Mouse (Mus musculus) forebrain, embryonic 12.5 days (tissue): Measurements from ENCODE around the gene Gm42906. TPM values are rescaled to one million over a fixed set of nuclear protein-coding genes. Genes with fewer than 3 reads are reported as not detected.

ENCODE experiments used
- ATAC-seq: fragments of 200-750 bp; cut with Nextera tagmentation; 2 replicates; pipeline ENCODE4 v1.8.0; 2017; ENCODE audit warnings: moderate TSS enrichment; ENCODE audit not compliant: low FRiP score
- H3K27ac ChIP-seq: fragments of 300-500 bp; sonication (generic); 2 replicates; pipeline ENCODE4 v1.5.1; 2016; ENCODE audit warnings: mild to moderate bottlenecking
- H3K27me3 ChIP-seq: fragments of 300-500 bp; sonication (generic); 2 replicates; pipeline ENCODE4 v1.6.1; 2016; ENCODE audit warnings: mild to moderate bottlenecking
- H3K36me3 ChIP-seq: fragments of 300-500 bp; sonication (generic); replicated peaks from 2 replicates; pipeline ENCODE4 v1.6.1; 2016; ENCODE audit warnings: mild to moderate bottlenecking
- H3K4me1 ChIP-seq: fragments of 300-500 bp; sonication (generic); 2 replicates; pipeline ENCODE4 v1.6.1; 2016
- H3K4me2 ChIP-seq: fragments of 300-500 bp; sonication (generic); 2 replicates; pipeline ENCODE4 v1.6.1; 2016; ENCODE audit warnings: mild to moderate bottlenecking, moderate library complexity
- H3K4me3 ChIP-seq: fragments of 300-500 bp; sonication (generic); replicated peaks from 2 replicates; pipeline ENCODE4 v1.5.1; 2016; ENCODE audit warnings: mild to moderate bottlenecking
- H3K9ac ChIP-seq: fragments of 300-500 bp; sonication (generic); 2 replicates; pipeline ENCODE4 v1.6.1; 2016; ENCODE audit warnings: mild to moderate bottlenecking
- H3K9me3 ChIP-seq: fragments of 300-500 bp; sonication (generic); 2 replicates; pipeline ENCODE4 v1.6.1; 2016
- WGBS: fragments of 180-500 bp; shearing (Covaris S2); methylation state at CpG from one replicate; pipeline ENCODE4 v1.1.7; 2016; 5-methylcytosine and 5-hydroxymethylcytosine counted together
- polyA plus RNA-seq: library from polyadenylated mRNA; unstranded; fragments of >200 nt; fragmentation: Nextera tagmentation; extraction: Ambion mirVana; gene quantifications from 2 replicates; pipeline ENCODE4 v1.2.1, GENCODE M21; 2016

Gene Gm42906
- polyA plus RNA-seq, 1 experiment from 2014 or later, result not detected

DNA sequence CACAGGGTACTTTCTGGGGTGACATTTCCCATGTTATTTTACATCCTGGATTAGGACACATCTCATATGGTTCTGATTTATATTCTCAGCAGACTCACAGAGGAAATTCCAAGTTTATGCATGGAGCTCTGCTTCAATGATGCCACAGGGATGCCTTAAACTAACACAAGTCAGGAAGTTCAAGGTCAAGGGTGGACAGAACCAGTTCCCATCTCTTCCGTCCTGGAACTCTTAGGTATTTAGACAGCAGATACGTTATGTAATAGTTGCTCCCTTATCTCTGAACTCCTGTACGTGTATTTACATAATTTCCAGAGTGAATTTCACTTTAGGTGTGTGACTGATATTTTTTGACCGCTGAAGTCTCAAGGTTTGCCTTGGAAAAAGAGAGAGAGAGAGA, 324.7 kb downstream of the Gm42906 start:
- H3K9me3 ChIP-seq, result no peaks in the 10 kb centered on the region
- H3K4me3 ChIP-seq, result no peak overlapping the region
- no peak overlapping the region for H3K9ac ChIP-seq
- no peak overlapping the region for H3K4me2 ChIP-seq
- H3K36me3 ChIP-seq, result no peaks in the 10 kb centered on the region
- 91% methylated on average over 4 of the region's 4 CpGs for WGBS
- H3K4me1 ChIP-seq, result 0 out of 2 replicates have a peak, but pooled peaks cover 4% of the 10 kb centered on the region
- H3K27me3 ChIP-seq, result no peaks in the 10 kb centered on the region
- H3K27ac ChIP-seq, result no peak overlapping the region
- no peak for ATAC-seq

DNA sequence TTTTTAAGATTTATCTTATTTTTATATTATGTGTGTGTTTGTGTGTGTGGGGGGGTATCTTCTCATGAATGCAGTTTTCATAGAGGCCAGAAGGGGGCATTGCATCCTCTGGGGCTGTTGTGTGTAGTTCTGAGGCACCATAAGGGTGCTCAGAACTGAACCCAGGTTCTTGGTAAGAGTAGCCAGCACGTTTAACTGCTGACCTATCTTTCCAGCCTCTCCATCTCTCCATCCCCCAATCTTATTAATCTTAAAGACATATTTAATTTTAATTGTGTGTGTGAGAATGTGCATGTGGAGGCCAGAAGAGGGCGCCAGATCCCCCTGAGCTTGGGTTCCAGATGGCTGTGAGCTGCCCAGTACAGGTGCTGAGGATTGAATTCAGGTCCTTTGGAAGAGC, 325.7 kb downstream of the Gm42906 start:
- Histone ChIP-seq H3K4me2 (no peak overlapping the region), H3K4me3 (no peak overlapping the region), H3K27me3 (no peaks in the 10 kb centered on the region), H3K9me3 (no peaks in the 10 kb centered on the region), H3K27ac (no peak overlapping the region), H3K36me3 (no peaks in the 10 kb centered on the region), H3K9ac (no peak overlapping the region), H3K4me1 (0 out of 2 replicates have a peak, but pooled peaks cover 4% of the 10 kb centered on the region)
- ATAC-seq, result no peak
- WGBS, result 41% methylated on average over 2 of the region's 2 CpGs

DNA sequence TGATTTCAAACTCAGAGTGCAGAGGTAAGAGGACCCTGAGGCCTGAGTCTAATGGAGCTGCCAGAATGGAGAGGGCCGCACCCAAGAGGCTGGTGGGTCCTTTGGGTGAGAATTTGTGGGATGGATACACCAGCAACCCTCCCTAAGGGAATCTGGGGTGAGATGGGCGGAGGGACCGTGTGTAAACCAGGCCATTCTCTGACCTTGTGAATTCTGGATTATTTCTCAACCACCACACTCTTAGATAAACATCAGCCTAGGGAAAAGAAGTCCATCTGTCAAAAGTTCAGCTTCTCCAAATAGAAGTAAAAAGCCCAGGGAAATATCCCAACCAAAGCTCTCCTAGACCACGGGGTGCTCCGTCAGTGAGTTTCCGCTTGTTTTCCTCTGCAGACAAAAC, 332.0 kb downstream of the Gm42906 start:
- Histone ChIP-seq H3K36me3 (no peaks in the 10 kb centered on the region), H3K27me3 (no peaks in the 10 kb centered on the region), H3K4me2 (no peak overlapping the region), H3K9me3 (no peaks in the 10 kb centered on the region), H3K27ac (no peak overlapping the region), H3K9ac (no peak overlapping the region), H3K4me1 (no peaks in the 10 kb centered on the region), H3K4me3 (no peak overlapping the region)
- WGBS, result 91% methylated on average over 6 of the region's 6 CpGs
- ATAC-seq, result no peak

DNA sequence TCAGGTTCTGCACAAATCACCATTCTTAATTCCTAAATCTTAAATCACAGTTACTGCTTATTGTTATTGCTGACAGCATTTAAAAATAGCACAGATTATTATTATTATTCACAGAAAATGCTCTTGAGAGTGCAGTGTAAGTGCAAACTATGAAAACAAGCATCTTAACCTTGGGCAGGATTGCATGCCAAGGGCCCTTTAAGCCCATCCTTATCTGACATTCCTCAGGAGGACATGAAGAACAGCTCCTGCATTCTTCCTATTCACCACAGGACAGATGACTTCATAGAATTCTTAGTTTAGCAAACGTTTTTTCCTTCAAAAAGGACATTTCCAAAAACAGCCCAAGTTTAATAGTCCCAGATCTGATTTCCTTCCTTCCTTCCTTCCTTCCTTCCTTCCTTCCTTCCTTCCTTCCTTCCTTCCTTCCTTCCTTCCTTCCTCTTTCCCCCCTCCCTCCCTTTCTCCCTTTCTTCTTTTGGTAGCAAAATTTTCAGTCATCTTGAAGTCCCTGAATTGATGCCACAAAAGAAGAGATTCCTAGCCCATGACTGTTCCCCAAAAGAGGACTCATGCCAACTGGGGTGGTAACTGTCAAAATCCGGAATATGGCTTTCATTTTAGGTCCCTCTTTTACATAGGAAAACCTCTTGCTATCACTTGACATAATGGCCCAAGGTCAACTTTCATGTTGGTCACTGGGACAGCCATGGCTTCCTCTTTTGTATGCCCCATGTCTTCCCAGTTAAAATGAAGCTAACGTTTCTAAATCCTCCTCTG, 334.9 kb downstream of the Gm42906 start:
- H3K4me2 ChIP-seq, result no peak overlapping the region
- no peak for ATAC-seq

DNA sequence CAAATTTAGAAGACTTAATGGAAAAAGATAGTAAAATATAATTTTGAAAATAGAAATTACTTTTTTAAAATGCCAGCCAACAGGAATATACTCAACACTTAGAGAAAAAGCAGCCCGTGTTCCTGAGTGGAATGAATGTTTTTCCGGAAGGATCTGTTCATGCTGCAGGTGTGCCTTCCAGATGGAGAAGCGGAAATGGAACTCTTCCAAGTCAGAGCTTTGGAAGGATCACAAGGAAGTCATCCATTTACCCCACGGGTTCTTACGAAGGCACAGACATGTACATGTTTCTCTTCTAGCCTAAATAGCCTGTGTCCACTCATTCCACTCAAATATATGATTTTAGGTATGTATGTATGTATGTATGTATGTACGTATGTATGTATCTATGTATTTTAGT, 337.0 kb downstream of the Gm42906 start:
- Histone ChIP-seq H3K4me2 (no peak overlapping the region), H3K9me3 (no peaks in the 10 kb centered on the region), H3K4me1 (no peaks in the 10 kb centered on the region), H3K27me3 (no peaks in the 10 kb centered on the region), H3K27ac (no peak overlapping the region), H3K36me3 (no peaks in the 10 kb centered on the region), H3K4me3 (no peak overlapping the region), H3K9ac (no peak overlapping the region)
- no peak for ATAC-seq
- 96% methylated on average over 6 of the region's 6 CpGs for WGBS

More for the DNA sequence above, 334.9 kb downstream of the Gm42906 start:
- Histone ChIP-seq H3K27me3 (no peaks in the 10 kb centered on the region), H3K9me3 (no peaks in the 10 kb centered on the region), H3K4me3 (no peak overlapping the region), H3K36me3 (no peaks in the 10 kb centered on the region), H3K4me1 (no peaks in the 10 kb centered on the region), H3K9ac (no peak overlapping the region), H3K27ac (no peak overlapping the region)
- 74% methylated on average over 3 of the region's 3 CpGs for WGBS

DNA sequence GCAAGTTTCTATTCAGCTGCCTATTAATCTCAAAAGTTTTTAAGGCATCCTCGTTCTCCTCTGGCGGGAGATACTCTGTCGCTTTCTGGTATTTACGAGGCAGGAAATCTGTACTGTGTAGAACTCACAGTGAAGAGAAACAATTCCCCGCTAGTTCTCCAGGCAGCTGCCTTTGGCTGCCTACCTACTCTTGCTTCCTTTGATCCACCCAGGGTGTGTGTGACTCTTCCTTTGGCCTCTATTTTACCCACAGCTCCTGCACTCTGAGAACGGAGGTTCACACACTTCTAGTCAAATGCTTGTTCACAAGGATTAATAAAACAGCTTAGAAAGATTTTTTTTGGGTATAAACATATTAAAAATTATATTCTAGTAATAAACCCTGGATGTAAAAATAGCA, 338.8 kb downstream of the Gm42906 start:
- ATAC-seq, result no peak
- WGBS, result 53% methylated on average over 6 of the region's 6 CpGs
- Histone ChIP-seq H3K27me3 (no peaks in the 10 kb centered on the region), H3K36me3 (no peaks in the 10 kb centered on the region), H3K27ac (no peak overlapping the region), H3K9ac (no peak overlapping the region), H3K4me1 (no peaks in the 10 kb centered on the region), H3K4me2 (no peak overlapping the region), H3K9me3 (no peaks in the 10 kb centered on the region), H3K4me3 (no peak overlapping the region)

DNA sequence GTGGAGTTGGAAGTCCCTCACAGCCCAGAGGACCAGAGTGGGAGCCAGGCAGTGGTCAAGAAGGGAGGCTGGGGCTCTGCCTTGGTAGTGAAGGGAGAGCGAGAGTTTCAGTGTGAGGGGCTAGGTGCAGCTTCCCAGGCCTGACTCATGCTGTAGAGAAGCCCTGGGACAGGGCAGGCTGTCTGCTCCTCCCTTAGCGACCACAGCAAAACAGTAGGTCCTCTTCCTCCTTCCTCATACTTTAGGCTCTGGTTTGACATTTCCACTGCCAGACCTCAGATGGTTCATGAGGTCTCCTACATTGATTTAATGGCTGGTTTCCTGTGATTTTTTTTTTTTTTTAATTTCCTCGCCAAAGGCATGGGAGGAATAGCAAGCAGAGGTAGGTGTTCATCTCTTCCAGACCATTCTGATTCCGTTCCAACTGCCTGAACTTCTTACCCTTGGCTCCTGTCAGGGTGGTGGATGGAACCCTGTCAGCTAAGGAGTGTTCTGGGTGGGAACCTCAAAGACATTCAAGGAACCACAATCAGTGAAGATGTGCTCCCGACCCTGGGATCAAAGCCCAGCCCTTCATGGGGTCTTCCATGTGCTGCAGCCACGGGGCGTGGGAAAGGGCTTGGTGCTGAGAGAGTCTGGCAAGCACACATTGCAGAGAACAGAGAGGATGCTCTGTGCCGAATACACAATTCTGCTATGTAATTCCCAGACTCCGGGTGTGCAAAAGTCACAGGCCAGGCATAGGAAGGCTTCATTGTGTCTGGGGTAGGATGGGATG, 341.3 kb downstream of the Gm42906 start:
- Histone ChIP-seq H3K27ac (no peak overlapping the region), H3K9ac (no peak overlapping the region), H3K36me3 (no peaks in the 10 kb centered on the region), H3K4me3 (no peak overlapping the region), H3K9me3 (no peaks in the 10 kb centered on the region), H3K27me3 (no peaks in the 10 kb centered on the region), H3K4me1 (no peaks in the 10 kb centered on the region), H3K4me2 (no peak overlapping the region)
- ATAC-seq, result no peak
- WGBS, result 80% methylated on average over 9 of the region's 9 CpGs

DNA sequence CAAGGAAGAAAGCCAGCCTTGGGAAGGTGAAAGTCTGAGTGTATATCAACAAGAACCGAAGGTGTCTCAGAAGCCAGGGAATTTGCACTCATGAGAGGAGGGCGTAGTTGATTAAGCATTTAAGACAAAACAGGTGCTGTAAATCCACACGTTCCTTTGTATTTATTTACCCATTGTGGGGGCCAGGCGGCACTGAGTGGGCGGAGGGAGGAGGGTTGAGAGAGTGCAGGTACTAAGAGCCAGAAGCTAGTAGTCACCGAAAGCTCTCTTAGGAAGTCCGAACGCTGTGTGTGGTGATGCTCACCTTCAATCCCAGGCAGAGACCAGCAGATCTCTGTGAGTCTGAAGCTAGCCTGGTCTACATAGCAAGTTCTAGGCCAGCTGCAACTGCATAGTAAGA, 342.2 kb downstream of the Gm42906 start:
- 84% methylated on average over 8 of the region's 8 CpGs for WGBS
- no peak overlapping the region for H3K27ac ChIP-seq
- H3K4me2 ChIP-seq, result no peak overlapping the region
- H3K4me1 ChIP-seq, result no peaks in the 10 kb centered on the region
- H3K9me3 ChIP-seq, result no peaks in the 10 kb centered on the region
- H3K4me3 ChIP-seq, result no peak overlapping the region
- no peak overlapping the region for H3K9ac ChIP-seq
- H3K27me3 ChIP-seq, result no peaks in the 10 kb centered on the region
- ATAC-seq, result no peak
- H3K36me3 ChIP-seq, result no peaks in the 10 kb centered on the region

DNA sequence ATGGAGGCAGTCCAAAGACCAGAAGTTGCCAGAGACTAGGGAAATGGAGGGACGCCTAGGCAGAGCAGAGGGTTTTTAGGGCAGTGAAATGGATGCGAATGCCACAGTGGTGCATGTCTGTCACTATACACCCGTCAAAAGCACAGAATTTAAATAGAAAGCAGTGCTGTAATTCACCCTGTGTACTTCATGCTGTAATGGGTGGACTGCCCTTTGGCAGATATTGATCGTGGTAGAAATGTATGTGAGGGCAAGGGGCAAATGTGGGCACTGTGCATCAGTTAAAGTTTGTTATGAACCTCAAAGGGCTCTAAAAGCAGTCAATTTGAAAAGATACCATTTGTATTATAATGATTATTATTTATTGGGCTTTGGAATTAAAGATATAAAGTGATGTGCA, 347.7 kb downstream of the Gm42906 start:
- Histone ChIP-seq H3K4me1 (no peaks in the 10 kb centered on the region), H3K27me3 (no peaks in the 10 kb centered on the region), H3K4me3 (no peak overlapping the region), H3K9me3 (no peaks in the 10 kb centered on the region), H3K4me2 (no peak overlapping the region), H3K27ac (no peak overlapping the region), H3K36me3 (no peaks in the 10 kb centered on the region), H3K9ac (no peak overlapping the region)
- no peak for ATAC-seq
- WGBS, result 85% methylated on average over 4 of the region's 4 CpGs

DNA sequence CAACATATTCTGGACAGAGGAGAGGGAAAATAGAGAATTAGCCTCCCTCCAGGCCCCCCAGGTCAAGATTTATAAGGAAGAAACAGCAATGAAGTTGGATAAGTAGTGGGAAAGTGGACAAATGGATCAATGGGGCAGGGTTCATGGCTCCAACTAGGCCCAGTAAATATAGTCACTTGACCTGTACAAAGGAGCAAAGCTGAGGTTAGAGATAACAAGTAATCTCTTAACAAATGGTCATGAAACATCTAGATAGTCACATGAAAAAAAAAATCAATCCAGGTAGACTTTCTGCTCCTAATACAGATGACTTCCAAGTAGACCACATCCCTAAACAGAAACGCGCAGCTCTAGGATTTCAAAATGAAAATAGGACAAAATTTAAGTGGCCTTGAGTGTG, 350.0 kb downstream of the Gm42906 start:
- H3K27ac ChIP-seq, result no peak overlapping the region
- H3K36me3 ChIP-seq, result no peaks in the 10 kb centered on the region
- no peak overlapping the region for H3K4me3 ChIP-seq
- H3K4me1 ChIP-seq, result no peaks in the 10 kb centered on the region
- no peaks in the 10 kb centered on the region for H3K9me3 ChIP-seq
- ATAC-seq, result no peak
- 96% methylated on average over 2 of the region's 2 CpGs for WGBS
- H3K27me3 ChIP-seq, result no peaks in the 10 kb centered on the region
- H3K9ac ChIP-seq, result no peak overlapping the region
- H3K4me2 ChIP-seq, result no peak overlapping the region

DNA sequence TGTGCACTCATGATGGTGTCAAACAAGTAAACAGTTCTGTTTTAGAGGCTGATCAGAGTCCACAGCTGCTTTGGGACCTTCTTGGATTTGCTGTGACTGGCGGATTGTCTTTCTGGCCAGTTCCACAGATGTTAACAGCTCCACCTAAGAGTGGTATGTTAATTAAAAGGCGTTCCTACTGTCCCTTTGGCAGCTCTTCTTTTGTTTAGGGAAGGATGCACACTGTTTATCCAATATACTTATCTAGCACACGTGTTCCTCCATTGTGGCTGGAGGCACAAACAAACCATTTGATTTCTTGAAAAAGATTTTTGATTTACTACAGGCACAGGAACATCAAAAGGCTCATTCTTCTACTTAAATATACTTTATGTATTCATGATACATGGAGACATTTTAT, 351.0 kb downstream of the Gm42906 start:
- Histone ChIP-seq H3K4me2 (no peak overlapping the region), H3K4me3 (no peak overlapping the region), H3K4me1 (no peaks in the 10 kb centered on the region), H3K27ac (no peak overlapping the region), H3K9ac (no peak overlapping the region), H3K27me3 (no peaks in the 10 kb centered on the region), H3K36me3 (no peaks in the 10 kb centered on the region), H3K9me3 (no peaks in the 10 kb centered on the region)
- WGBS, result 67% methylated on average over 3 of the region's 3 CpGs
- no peak for ATAC-seq

DNA sequence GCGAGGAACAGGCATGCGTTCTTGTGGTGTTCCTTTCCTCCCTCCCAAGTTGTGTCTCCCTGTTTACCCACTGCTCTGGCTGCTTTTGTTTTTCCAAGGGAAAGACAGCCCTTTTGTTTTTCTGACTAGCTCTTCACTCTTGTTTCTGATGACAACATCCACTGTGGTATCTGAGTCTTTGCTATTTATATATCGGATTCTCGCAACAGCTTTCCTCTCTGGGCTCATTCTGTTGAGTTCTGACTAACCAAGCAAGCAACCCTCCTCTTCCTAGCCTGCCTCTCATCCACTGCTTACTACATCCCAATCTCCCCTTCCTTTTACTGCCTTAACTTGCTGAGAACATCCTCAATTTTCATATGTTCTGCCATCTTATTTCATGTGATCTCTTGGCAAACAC, 353.7 kb downstream of the Gm42906 start:
- ATAC-seq, result no peak
- WGBS, result 91% methylated on average over 4 of the region's 4 CpGs

DNA sequence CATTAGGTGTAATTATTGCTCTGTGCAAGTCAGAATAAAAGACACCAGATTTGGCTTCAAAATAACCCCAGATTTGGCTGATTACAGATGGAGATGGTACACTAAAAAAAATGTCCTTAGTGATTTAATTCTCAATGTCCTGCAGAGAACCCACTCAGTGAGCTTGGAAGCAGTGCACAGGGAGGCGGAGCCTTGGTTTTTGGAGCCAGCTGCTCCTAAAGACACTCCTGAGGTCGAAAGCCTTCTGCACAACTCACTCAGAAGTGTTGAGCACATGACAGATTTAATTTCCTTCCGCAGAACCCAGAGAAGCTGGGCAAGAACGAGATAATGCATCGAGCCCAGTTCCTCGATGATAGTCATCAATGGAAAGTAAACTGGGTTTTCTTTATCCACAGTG, 356.5 kb downstream of the Gm42906 start:
- Histone ChIP-seq H3K9ac (no peak overlapping the region), H3K27me3 (no peaks in the 10 kb centered on the region), H3K36me3 (no peaks in the 10 kb centered on the region), H3K9me3 (no peaks in the 10 kb centered on the region), H3K27ac (no peak overlapping the region), H3K4me3 (no peak overlapping the region), H3K4me2 (no peak overlapping the region), H3K4me1 (no peaks in the 10 kb centered on the region)
- WGBS, result 79% methylated on average over 6 of the region's 6 CpGs
- ATAC-seq, result no peak

More for the DNA sequence above, 353.7 kb downstream of the Gm42906 start:
- H3K27ac ChIP-seq, result no peak overlapping the region
- no peaks in the 10 kb centered on the region for H3K27me3 ChIP-seq
- no peak overlapping the region for H3K4me3 ChIP-seq
- no peak overlapping the region for H3K9ac ChIP-seq
- no peaks in the 10 kb centered on the region for H3K36me3 ChIP-seq
- H3K4me2 ChIP-seq, result no peak overlapping the region
- H3K4me1 ChIP-seq, result no peaks in the 10 kb centered on the region
- H3K9me3 ChIP-seq, result no peaks in the 10 kb centered on the region
